Mouse (Mus musculus): Measurements from ENCODE around the gene Sgk1.

DNA sequence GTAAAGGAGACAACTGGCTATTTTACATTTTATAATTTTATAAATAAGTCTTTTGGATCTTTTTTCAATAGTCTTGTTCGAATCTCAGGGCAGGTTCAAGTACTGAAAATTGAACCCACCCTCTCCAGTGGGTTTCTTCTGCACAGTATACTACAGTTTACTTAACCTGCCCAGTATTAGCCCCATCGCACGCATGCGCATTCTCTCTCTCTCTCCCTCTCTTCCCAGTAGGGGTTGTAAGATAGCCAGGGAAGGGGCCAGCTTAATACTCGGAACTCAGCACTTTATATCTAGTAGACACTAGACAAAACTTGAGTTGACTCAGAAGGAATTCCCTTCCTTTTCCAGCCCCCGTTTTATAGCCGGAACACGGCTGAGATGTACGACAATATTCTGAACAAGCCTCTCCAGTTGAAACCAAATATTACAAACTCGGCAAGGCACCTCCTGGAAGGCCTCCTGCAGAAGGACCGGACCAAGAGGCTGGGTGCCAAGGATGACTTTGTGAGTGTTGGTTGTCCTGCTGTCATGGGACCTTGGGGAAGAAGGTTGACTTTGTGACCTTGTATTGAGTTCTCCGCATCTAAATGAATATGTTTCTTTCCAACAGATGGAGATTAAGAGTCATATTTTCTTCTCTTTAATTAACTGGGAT, 115.7 kb downstream of the Sgk1 start:
- TF ChIP-seq HCFC1 (IDR thresholded peaks at IDR 0.05; ENCODE audit: borderline replicate concordance, insufficient read depth, low read length) (no peak), MAFK (IDR thresholded peaks at IDR 0.05; ENCODE audit: insufficient read depth, low read depth, low read length) (no peak), ZC3H11A (IDR thresholded peaks at IDR 0.05; ENCODE audit: borderline replicate concordance, low read depth, low read length) (no peak), CHD2 (IDR thresholded peaks at IDR 0.05; ENCODE audit: low read depth, low read length) (no peak), ZNF384 (IDR thresholded peaks at IDR 0.05; ENCODE audit: low read depth, low read length) (no peak)

Data from ES-E14 (cell line).